Mouse (Mus musculus): ENCODE results near the gene Zhx3.
A peak's percentile ranks its signal among the peaks of the same experiment; 100 is the strongest.

The Zhx3 gene

DNA sequence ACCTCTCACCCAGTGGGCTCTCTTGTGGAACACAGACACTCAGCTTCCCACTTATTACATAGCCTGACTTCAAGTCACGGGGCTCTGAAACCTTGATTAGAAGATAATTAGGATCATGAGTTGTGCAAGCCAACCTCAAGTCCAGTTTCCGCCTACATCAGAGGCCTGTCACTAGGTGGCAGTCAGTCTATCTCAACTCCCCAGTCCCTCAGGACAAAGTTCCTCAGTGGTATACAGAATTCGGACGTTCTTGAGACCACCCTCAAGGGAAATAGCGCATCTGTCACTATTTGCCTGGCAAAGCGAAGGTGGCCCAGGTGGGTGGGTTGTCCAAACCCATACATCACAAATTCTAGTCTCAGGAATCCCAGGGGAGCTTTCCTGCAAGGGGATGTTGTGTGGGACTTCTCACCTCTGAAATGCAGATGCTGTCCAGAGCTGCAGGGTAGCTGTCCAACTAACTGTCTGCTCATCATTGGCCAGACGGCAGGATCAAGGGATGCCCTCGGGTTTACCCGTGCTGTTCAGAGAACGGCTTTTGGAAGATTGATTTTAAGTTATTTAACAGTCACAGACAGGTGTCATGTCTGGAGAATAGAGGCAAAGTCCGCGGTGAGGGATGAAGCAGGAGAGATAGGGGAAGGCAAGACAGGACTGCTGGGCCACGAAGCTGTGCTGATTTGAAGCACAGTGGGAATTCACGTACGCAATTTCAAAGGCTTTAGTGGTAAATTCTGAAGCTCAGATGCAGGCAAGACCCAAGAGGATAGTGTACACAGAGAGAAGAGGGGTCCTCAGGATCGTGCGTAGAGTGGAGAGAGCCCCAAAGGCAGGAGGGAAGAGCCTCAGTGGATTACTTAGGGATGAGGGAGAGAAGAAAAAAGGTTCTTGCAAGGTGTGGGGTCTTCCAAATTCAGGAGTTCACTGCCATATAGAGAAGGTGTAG is 142.7 kb downstream of the Zhx3 start:
- peak; percentile 62 for DNase-seq (ENCODE audit: low spot score)

- no peak for DNase-seq (ENCODE audit: low spot score)
These were observed 143.4 kb downstream of the Zhx3 start for GRCm38 (mm10) chr2:160729436-160729835.

DNA sequence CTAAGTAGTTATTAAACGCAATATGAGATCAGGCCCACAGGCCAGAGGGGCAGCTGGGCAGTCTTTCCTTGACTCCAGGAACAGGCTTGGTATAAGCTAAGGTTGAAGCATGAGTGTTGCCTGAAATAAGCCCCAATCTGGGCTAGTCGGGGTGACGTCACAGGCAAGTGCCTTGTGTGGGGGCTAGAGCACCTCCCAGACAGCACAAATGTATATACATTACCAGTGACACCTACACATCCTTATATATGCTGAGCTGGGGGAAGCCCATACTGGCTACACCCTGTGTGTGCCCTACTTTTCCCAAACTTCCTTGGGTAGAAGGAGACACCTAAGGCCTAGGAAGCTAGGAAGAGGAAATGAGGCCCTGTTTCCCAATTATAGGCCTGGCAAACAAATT is 143.8 kb downstream of the Zhx3 start:
- DNase-seq (ENCODE audit: low spot score), result no peak

- DNase-seq (ENCODE audit: low spot score), result no peak
These were observed 146.6 kb downstream of the Zhx3 start for GRCm38 (mm10) chr2:160725877-160726864.

GRCm38 (mm10) chr2:160724536-160724935 is 148.3 kb downstream of the Zhx3 start:
- no peak for DNase-seq (ENCODE audit: low spot score)

GRCm38 (mm10) chr2:160723613-160724375 is 149.0 kb downstream of the Zhx3 start:
- DNase-seq (ENCODE audit: low spot score), result no peak

DNA sequence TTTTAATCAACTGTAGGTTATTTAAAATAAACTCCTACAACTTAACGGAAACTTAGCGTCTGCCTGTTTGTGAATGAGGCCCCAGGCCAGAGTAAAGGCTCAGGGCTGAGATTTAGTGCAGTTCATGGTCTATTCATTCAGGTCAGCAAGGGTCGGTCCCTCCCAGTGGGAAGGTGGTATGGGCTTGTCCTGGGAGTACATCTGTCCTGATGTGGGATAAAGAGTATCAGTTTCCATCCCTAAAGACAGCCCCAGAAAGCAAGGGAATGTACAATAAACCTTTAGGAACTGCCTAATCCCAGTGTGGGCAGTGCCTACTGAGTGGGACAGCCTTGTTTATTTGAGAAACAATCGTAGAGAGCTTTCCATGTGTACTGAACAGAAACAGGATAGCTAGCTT is 150.1 kb downstream of the Zhx3 start:
- no peak for DNase-seq (ENCODE audit: low spot score)

GRCm38 (mm10) chr2:160718811-160719210 is 154.0 kb downstream of the Zhx3 start:
- DNase-seq (ENCODE audit: low spot score), result no peak

- DNase-seq (ENCODE audit: low spot score), result peak; percentile 42
These were observed 155.5 kb downstream of the Zhx3 start for GRCm38 (mm10) chr2:160717269-160717668.

DNA sequence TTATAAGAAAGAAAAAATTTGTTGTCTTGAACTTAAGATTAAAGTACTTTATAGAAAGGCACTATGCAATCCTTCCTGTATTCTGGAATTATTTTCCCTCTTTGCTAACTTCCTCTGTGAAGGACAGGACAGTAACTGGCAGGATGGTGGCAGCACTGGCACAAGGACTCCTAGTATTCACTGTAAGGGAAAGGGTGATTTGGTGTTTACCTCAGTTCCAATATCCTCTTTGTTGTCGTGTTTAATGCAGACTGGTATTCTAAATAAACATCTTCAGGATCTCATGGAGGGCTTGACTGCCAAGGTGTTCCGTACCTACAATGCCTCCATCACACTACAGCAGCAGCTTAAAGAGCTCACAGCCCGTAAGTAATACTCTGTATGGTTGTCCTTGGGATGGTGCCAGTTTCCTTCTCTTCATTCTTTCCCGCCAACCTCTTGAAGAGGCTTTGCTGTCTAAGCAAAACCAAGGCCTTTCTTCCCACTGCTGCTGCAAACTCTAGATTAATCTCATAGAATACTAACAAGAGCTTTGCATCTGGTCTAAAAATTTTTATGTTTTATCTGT is 157.3 kb downstream of the Zhx3 start:
- no peak for DNase-seq (ENCODE audit: low spot score)

DNA sequence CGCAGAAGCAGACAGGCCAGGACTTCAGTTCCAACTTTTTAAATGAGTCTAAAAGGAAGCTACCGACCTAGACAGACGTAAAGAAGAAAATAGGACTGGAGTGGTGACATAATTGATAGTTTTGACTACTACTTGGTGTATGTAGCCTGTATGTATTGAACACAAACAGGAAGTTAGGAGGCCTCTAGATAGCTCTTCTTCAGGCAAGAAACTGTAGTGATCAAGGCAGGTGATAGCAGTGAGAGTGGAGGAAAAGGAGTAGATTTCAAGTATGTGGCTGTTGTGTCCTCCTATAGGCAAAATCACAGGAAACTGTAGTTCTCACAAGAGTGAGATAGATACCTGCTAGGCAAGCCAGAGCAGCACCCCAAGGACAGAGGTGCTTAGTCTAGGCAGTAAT is 165.1 kb downstream of the Zhx3 start:
- no peak for DNase-seq (ENCODE audit: low spot score)

DNA sequence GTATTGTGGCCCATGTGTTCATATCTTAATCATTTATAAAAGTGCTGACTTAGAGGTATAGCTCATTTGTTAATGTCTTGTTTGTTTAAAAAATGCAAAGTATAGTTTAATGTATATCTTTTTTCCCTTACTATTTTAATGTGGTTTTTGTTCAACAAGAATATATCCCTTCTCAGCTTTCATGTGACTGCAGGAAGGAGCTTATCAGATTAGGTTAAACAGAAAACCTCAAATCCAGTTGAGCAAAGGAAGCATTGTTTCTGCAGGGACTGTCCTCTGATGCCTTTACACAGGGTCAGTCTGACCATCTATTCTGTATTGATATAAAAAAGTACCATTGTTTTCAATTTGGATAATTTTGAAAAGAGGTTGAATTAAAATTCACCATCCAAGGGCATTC is 170.0 kb downstream of the Zhx3 start:
- no peak for DNase-seq (ENCODE audit: low spot score)

- no peak for DNase-seq (ENCODE audit: low spot score)
These were observed 171.2 kb downstream of the Zhx3 start for GRCm38 (mm10) chr2:160701603-160702002.

- DNase-seq (ENCODE audit: low spot score), result no peak
These were observed 172.5 kb downstream of the Zhx3 start for GRCm38 (mm10) chr2:160700271-160700670.
